Mouse (Mus musculus): ENCODE measurements around the gene Gsta2.
"Not testable (repeated sequence)": the region's sequence is repeated elsewhere in the genome, so short reads cannot be mapped to it uniquely, and the experiment has no call there.

Gsta2 gene

GRCm38 (mm10) chr9:78365850-78366544 is 10.4 kb upstream of the Gsta2 start:
- no peak for ATAC-seq (ENCODE audit: low TSS enrichment)

- ATAC-seq (ENCODE audit: low TSS enrichment), result no peak
Observed at GRCm38 (mm10) chr9:78364701-78365100, 9.1 kb upstream of the Gsta2 start.

GRCm38 (mm10) chr9:78363374-78363773 is 7.8 kb upstream of the Gsta2 start:
- no peak for ATAC-seq (ENCODE audit: low TSS enrichment)

DNA sequence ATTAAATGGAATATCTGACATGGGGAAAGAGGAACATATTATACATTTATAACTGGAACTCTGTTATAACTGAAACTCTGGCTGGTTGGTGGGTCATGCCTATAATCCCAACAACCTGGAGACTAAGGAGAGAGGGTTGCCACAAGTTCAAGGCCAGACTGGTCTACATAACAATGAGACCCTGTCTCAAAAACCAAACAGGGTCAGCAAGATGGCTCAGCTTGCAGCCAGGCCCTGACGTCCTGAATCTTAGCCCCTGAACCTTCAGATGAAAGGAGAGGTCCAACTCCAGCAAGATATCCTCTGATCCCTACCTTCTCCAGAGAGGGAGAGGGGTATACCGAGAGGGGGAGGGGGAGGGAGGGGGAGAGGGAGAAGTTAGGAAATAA is 4.9 kb upstream of the Gsta2 start:
- no peak for ATAC-seq (ENCODE audit: low TSS enrichment)

DNA sequence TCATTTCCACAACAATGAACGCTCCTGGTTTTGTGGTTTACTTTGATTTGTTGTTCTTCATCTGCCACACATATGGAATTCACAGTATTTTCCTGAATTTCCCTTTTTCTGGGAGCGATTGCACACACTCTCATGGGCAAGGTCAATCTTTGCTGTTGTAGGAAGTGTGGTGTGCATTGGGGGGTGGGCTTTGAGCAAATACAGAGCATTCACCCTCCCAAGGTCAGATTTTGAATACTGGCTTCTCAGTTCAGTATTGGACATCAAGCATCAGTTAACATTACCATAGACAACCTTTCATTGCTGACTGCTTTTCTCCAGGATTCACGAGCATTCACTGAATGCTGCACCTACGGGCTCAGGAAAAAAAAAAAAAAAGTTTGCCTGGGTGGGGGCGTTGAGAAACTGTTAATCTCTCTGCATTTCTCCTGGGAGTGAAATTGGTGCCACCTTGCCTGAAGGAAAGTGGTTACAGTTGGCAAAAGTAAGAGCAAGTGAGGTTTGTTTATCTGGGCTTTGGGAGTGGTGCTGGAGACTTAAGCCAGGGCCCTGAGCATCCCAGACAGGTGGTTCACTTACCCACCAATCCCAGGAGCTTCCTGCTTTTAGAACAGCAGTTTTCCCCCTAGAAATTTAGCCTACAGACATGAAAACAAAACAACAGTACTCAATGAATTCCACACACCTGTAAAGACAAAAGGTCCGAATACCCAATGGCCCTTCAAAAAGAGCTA is 4.3 kb upstream of the Gsta2 start:
- no peak for ATAC-seq (ENCODE audit: low TSS enrichment)

- ATAC-seq (ENCODE audit: low TSS enrichment), result peak; percentile 80
Observed at GRCm38 (mm10) chr9:78358053-78358452, 2.5 kb upstream of the Gsta2 start.

GRCm38 (mm10) chr9:78354665-78355578 is 666 bp downstream of the Gsta2 start:
- ATAC-seq (ENCODE audit: low TSS enrichment), result no peak

DNA sequence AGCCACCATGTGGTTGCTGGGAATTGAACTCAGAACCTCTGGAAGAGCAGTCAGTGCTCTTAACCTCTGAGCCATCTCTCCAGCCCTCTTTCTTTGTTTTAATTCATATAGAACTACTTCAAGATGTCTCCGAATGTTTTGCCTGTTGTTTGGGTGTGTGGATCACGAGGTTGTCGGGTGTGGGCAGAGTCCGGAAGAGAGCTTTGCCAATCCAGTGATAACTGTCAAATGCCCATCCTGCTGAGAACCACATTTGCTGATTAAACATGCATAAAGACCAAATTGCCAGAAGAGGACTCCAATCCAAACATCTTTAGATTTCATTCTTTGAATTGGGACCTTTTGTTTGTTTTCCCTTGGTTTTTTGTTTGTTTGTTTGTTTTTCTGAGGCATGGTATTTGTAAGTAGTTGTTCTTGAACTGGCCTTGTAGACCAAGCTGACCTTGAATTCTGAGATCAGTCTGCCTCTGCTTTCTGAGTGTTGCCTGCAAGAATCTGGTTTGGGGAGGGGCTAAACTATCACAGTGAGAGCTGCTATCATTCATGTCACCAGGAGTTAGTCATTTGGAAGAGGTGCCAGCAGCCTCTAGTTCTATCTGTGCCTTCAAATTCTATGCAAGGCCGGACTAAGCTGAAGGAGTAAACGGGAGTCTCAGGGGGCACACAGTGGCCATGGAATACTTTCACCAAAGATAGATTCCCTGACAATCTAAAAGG is 3.9 kb downstream of the Gsta2 start:
- no peak for ATAC-seq (ENCODE audit: low TSS enrichment)

- not testable (repeated sequence) for ATAC-seq (ENCODE audit: low TSS enrichment)
Observed at GRCm38 (mm10) chr9:78350007-78350406, 5.6 kb downstream of the Gsta2 start.

DNA sequence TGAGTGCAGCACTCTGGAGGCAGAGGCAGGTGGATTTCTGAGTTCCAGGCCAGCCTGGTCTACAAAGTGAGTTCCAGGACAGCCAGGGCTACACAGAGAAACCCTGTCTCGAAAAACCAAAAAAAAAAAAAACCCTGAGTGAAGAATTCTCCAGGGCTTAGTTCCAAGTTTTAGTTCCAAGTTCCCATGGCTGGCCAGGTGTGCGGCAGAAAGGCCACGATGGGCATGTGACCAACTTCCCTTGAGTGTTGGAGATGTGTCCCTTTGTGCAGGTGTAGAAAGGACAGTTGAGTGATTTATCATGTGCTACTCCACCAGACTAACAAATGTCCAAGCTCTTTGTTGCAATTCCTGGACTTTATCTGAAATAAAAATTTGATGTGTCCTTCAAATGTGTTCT is 6.4 kb downstream of the Gsta2 start:
- not testable (repeated sequence) for ATAC-seq (ENCODE audit: low TSS enrichment)

DNA sequence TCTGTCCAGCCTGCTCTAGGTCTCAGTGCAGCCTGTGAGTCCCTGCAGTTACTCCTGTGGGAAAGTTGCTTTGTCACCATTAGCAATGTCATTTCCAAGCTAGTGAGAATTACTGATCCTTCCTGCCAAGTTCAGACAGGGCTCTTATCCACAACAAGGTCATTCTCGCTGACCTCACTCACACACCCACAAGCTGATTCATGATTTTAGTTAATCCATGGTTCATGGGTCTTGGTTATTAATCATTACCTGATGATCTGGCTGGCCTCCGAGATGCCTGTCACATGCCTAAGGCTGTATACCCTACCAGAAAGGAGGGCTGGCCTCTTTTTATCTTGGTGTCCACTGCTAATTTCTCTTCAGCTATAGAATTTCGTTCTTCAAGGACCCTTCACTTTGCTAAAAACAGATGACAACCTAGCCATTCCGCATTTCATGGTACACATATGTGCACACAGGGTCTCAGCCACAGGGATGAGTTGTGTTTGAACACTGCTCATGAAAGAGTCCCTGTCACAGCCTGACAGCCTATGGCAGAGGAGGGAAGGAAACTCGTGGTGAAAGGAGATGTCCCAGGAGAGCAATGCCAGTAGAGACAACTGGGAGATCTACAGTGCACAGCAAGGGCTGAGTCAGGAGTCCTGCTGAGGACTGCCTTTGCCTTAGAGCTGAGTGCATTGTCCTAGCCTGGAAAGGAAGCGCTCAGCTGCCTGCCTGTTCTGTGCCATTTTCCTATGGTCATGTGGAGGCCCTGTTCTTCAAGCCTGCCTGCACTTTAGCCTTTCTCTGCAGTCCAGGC is 7.2 kb downstream of the Gsta2 start:
- not testable (repeated sequence) for ATAC-seq (ENCODE audit: low TSS enrichment)

- ATAC-seq (ENCODE audit: low TSS enrichment), result no peak
Observed at GRCm38 (mm10) chr9:78347004-78347403, 8.6 kb downstream of the Gsta2 start.

GRCm38 (mm10) chr9:78345235-78345634 is 10.4 kb downstream of the Gsta2 start:
- not testable (repeated sequence) for ATAC-seq (ENCODE audit: low TSS enrichment)

- not testable (repeated sequence) for ATAC-seq (ENCODE audit: low TSS enrichment)
Observed at GRCm38 (mm10) chr9:78343055-78343454, 12.5 kb downstream of the Gsta2 start.

DNA sequence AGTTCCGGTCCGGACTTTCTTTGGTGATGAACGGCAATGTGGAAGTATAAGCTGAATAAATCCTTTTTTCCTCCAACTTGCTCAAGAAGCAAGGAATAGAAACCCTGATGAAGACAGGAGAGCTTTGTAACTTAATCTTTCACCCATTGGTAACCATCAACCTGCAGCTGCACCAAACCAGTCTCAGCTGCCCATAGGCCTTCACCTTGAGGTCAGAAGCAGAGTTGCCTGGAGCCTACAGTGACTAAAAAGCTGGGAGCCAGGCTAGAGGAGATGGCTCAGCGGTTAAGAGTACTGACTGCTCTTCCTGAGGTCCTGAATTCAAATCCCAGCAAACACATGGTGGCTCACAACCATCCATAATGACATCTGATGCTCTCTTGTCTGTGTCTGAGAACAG is 13.1 kb downstream of the Gsta2 start:
- ATAC-seq (ENCODE audit: low TSS enrichment), result not testable (repeated sequence)

DNA sequence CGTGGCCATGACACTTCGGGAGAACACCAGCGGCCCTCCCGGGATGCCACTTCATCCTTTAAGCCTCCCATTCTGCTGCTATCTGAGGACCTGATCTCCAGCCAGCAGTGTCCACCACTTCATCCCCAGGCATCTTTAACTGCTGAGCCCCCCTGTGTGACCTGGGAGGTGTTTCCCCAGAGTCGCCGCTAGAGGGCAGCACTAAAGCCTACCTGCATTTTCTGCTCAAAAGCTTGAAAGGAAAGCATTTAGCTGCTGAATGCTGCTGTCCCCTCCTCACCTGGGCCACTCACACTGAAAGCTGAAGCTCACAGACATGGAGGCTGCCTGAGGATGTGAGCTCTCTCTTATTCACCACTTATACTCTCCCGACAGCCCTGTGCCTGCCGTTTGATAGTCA is 15.3 kb downstream of the Gsta2 start:
- peak; percentile 70; the same call in 1 of the 2 replicates for ATAC-seq (ENCODE audit: low TSS enrichment)

- not testable (repeated sequence) for ATAC-seq (ENCODE audit: low TSS enrichment)
Observed at GRCm38 (mm10) chr9:78337050-78337449, 18.5 kb downstream of the Gsta2 start.

DNA sequence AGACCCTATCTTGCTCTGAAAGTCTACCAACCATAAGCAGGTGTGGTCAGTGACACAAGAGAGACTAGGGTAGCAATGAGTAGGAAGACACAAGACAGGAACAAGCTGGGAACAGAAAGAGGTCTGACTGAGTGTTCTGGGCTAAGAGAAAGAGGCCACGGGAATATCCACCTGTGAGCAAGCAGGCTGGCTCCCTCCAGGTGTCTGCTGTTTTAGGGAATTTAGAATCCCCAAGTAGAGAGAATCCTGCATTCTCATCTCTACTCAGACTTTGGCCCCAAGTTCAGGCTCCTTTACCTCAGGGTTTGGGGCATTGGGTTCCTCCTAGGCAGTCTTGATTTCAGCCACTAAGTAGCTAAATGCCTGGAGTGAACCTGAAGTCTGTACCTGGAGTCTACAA is 28.3 kb downstream of the Gsta2 start, which contains the start of gene Omt2b:
Gene Omt2b, plus strand, starts transcription at position 301 of the 400 bp plus-strand sequence.
- ATAC-seq (ENCODE audit: low TSS enrichment), result not testable (repeated sequence)

DNA sequence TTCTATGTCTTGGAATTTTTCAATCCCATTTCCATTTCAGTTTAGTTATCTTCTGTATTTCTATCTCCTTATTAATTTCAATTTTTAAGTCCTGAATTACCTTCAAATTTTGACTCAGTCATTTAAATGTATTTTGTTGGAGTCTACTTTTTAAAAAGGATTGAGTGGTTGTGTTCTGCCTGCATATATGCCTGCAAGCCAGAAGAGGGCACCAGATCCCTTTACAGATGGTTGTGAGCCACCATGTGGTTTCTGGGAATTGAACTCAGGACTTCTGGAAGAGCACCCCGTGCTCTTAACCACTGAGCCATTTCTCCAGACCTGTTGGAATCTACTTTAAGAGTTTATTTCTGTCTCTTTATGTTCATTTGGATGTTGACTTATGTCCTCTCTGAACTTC is 36.1 kb downstream of the Gsta2 start:
- no peak for ATAC-seq (ENCODE audit: low TSS enrichment)

GRCm38 (mm10) chr9:78314696-78315095 is 40.9 kb downstream of the Gsta2 start, which contains the start of gene Omt2a:
TSS of gene Omt2a (minus strand) at chr9:78314796.
- no peak for ATAC-seq (ENCODE audit: low TSS enrichment)

DNA sequence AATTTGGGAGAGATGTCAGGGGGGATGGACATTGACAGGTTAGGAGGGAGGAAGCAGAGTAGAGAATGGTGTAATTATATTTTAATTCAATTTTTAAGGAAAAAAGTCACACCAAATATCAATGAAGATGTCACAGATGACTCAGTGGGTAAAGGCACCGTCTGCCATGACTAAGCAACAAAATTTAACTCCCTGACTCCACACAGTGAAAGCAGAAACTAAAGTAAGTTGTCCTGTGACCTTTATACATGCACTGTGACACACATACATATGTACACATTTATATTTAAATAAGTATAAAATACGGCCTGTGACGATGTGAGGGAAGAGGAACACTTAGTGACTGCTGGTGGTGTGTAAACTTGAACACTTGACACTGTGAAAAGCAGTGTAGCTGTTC is 47.5 kb downstream of the Gsta2 start:
- not testable (repeated sequence) for ATAC-seq (ENCODE audit: low TSS enrichment)

Measured in frontal cortex, adult (tissue).